Mouse (Mus musculus) layer of hippocampus, adult 2 months (tissue): ENCODE measurements around the gene Pigb. TPM values are rescaled to one million over a fixed set of nuclear protein-coding genes. Genes with fewer than 3 reads are reported as not detected.

ENCODE experiments used
- DNase-seq, 2 experiments: peaks; one replicate each; pipeline ENCODE4 v3.0.0; 2022; ENCODE audit warnings: low spot score in 2 of 2
- H3K27ac ChIP-seq: fragments of 200-600 bp; 2 replicates; pipeline ENCODE4 v1.8.1; 2022
- H3K4me3 ChIP-seq: fragments of 200-600 bp; 2 replicates; pipeline ENCODE4 v1.8.1; 2022; ENCODE audit warnings: mild to moderate bottlenecking
- CTCF ChIP-seq: fragments of 200-600 bp; conservative IDR thresholded peaks from 2 replicates; pipeline ENCODE4 v1.8.1; 2022; ENCODE audit warnings: antibody characterized with exemption, mild to moderate bottlenecking, moderate library complexity
- total RNA-seq, 2 experiments: library from RNA; stranded (reverse); gene quantifications; 2 replicates each; pipeline ENCODE4 v1.2.3; 2021

Gene Pigb
- total RNA-seq, 2 experiments from 2014 or later: 16.8 to 17.7 TPM

- DNase-seq: peak in 1 of 2 experiments; percentile 56
- Histone ChIP-seq H3K4me3 (no peak overlapping the region), H3K27ac (no peak overlapping the region)
- no peak for TF ChIP-seq CTCF
Measured at GRCm38 (mm10) chr9:73068230-73068679, 28.1 kb upstream of the Pigb start.

- Histone ChIP-seq H3K27ac (no peak overlapping the region), H3K4me3 (no peak overlapping the region)
- no peak for DNase-seq
- TF ChIP-seq CTCF: no peak
Measured at GRCm38 (mm10) chr9:73067086-73067485, 26.9 kb upstream of the Pigb start.

- no peak for DNase-seq
- H3K27ac ChIP-seq: no peak overlapping the region
- H3K4me3 ChIP-seq: no peak overlapping the region
- no peak for TF ChIP-seq CTCF
Measured at GRCm38 (mm10) chr9:73063621-73064290, 23.6 kb upstream of the Pigb start.

GRCm38 (mm10) chr9:73059224-73059623 lies 19.0 kb upstream of the Pigb start:
- H3K4me3 ChIP-seq: no peak overlapping the region
- TF ChIP-seq CTCF: no peak
- no peak for DNase-seq
- no peak overlapping the region for H3K27ac ChIP-seq

GRCm38 (mm10) chr9:73055441-73055911 lies 15.3 kb upstream of the Pigb start:
- no peak for TF ChIP-seq CTCF
- Histone ChIP-seq H3K27ac (no peak overlapping the region), H3K4me3 (no peak overlapping the region)
- no peak for DNase-seq

GRCm38 (mm10) chr9:73050606-73051005 lies 10.4 kb upstream of the Pigb start:
- Histone ChIP-seq H3K27ac (peak overlapping the region; percentile 73), H3K4me3 (no peak overlapping the region)
- DNase-seq: peak in 1 of 2 experiments; percentile 34
- TF ChIP-seq CTCF: no peak

GRCm38 (mm10) chr9:73049833-73050232 lies 9.7 kb upstream of the Pigb start:
- TF ChIP-seq CTCF: no peak
- Histone ChIP-seq H3K27ac (peak overlapping the region; percentile 73; the same call in 1 of the 2 replicates), H3K4me3 (no peak overlapping the region)
- DNase-seq: no peak

- Histone ChIP-seq H3K27ac (no peak overlapping the region), H3K4me3 (no peak overlapping the region)
- no peak for TF ChIP-seq CTCF
- DNase-seq: no peak
Measured at GRCm38 (mm10) chr9:73048927-73049326, 8.7 kb upstream of the Pigb start.

- no peak for DNase-seq
- TF ChIP-seq CTCF: no peak
Measured at GRCm38 (mm10) chr9:73047906-73048305, 7.7 kb upstream of the Pigb start.

GRCm38 (mm10) chr9:73045711-73046110 lies 5.5 kb upstream of the Pigb start:
- peak overlapping the region; percentile 85 for H3K27ac ChIP-seq
- TF ChIP-seq CTCF: no peak

More at GRCm38 (mm10) chr9:73047906-73048305, 7.7 kb upstream of the Pigb start:
- no peak overlapping the region for H3K27ac ChIP-seq
- no peak overlapping the region for H3K4me3 ChIP-seq

GRCm38 (mm10) chr9:73045204-73045603 lies 5.0 kb upstream of the Pigb start:
- peak overlapping the region; percentile 85 for H3K27ac ChIP-seq
- peak overlapping the region; percentile 66 for H3K4me3 ChIP-seq
- no peak for TF ChIP-seq CTCF
- DNase-seq: no peak

More at GRCm38 (mm10) chr9:73045711-73046110, 5.5 kb upstream of the Pigb start:
- DNase-seq: no peak
- peak overlapping the region; percentile 66 for H3K4me3 ChIP-seq

- TF ChIP-seq CTCF: peak; percentile 95
- Histone ChIP-seq H3K27ac (peak within 1 kb of the TSS; percentile 85), H3K4me3 (peak within 1 kb of the TSS; percentile 66)
- DNase-seq: peak; percentile 72 to 86
Measured at GRCm38 (mm10) chr9:73044146-73045079, 4.2 kb upstream of the Pigb start, which contains the start of gene Rab27a. TSS of gene Rab27a (plus strand) at chr9:73044854.
